Mouse (Mus musculus): ENCODE data around the gene Efna2.

Gene Efna2

DNA sequence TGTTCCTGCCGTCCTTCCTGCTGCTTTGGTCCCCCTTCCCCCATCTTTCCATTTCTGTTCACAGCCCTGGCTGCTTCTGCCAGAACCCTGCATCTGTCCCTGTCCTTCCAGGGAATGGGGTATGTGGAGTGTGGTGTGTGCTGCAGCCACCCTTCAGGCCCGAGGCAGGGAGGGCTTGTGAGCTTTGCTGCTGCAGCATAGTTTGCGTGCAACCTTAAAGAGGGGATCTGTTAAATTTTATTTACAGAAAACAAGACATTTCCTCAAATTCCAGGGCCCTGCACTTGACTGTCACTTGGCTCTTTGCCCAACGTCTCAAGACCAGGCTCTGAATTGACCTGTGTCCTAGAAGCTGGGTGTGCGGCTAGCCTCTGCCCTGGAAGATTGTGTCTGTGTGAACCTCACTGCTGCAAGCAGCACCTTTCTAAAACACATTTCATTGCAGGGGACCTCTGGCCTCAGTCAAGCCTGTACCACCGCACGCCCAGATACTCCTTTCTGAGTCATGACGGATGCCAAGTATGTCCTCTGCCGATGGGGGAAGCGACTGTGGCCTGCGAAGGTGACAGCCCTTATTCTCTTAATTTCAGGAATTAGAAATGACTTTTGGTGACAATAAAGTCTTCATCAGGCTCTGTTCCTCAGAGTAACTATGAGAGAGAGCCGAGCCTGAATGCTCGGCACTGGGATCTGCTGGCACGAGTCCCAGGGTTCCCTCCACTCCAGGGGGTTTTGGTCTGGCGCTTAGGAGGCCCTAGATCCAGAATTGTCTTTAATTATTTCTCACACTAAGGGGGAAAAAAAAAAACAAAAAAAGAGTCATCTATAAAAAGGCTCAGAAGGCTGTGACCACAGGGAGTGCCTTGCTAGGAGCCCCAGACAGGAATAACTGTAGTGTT lies 48.8 kb downstream of the Efna2 start:
- DNase-seq (ENCODE audit: low read depth, low spot score), result no peak

DNA sequence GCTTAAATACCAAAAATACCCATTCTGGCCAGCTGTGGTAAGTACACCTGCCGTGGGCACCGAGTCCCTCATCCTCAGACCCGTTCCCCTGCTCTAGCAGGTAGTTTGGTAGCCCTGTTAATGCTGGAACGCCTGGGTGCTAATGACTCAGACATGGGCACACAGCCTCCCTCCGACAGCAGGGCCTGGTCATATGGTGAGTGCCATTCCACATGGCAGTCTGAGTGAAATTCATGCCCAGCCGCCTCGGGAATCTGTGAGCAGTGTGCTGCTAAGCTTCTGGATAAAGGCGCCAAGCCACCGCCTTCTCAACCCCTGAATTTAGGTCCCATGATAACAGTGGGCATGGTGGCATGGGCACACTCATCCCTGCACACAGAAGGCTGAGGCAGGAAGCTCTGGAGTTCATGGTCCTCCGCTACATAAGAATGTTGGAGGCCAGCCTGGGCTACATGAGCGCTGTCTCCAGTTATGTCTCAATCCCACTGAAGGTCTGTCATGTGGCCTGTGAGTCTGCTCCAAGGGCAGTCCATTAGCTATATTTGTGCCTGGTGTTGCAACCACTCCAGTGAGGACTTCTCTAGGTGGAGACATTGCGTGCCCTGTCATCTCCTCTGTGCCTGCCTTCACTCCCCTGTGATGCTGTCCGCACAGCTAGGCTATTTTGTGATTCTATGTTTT lies 57.0 kb downstream of the Efna2 start:
- DNase-seq (ENCODE audit: low read depth, low spot score), result no peak

DNA sequence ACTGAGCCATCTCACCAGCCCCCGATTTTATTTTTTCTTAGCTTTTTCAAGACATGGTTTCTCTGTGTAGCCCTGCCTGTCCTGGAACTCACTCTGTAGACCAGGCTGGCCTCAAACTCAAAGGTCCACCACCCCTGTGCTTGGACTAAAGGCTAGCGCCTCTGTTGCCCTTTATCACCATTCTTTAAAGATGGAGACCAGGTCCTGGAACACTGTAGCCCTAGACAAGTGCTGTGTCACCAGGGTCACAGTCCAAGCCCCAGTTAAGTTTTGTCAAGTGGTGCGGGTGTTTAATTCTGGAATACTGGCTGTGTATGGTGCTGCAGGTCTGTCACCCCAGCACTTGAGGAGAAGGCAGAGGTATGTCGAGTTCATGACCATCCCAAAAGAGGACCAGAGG lies 57.7 kb downstream of the Efna2 start:
- DNase-seq (ENCODE audit: low read depth, low spot score), result no peak

DNA sequence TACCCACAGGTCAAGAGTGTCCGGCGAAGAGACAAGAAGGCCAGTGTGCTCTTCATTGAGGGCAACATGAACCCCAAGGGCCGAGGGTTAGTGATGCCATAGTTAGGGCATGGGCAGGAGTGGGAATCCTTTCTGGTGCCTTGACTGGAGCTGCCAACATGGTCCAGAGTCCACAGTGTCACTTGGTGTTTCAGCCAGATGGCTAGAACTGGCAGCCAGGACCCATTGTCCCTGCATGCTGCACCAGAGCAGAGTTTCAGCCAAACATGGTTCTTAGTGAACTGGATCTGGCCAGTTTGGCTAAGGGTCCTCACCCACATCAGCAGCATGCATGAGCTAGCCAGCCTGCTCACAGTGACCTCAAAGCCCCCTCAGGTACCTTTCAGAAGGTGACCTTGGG lies 59.0 kb downstream of the Efna2 start:
- DNase-seq (ENCODE audit: low read depth, low spot score), result no peak
